Mouse (Mus musculus): ENCODE measurements around the gene Mapk1ip1.

The Mapk1ip1 gene

GRCm38 (mm10) chr7:138841436-138842151 is 4.5 kb downstream of the Mapk1ip1 start:
- in situ Hi-C loops (cut with MseI, MboI) = loop anchor here (5.0 to 25.0 kb wide), 3 partner anchors 81 to 1354 kb away; no protein-coding TSS in a partner anchor

GRCm38 (mm10) chr7:138840594-138841021 is 5.5 kb downstream of the Mapk1ip1 start:
- in situ Hi-C loops (cut with MseI, MboI) = loop anchor here (5.0 to 25.0 kb wide), 3 partner anchors 82 to 1353 kb away; no protein-coding TSS in a partner anchor

GRCm38 (mm10) chr7:138835028-138835427 is 11.0 kb downstream of the Mapk1ip1 start:
- in situ Hi-C loops (cut with MseI, MboI) = loop anchor here in 1 of 2 experiments (25.0 kb wide), 1 partner anchor 1348 kb away; no protein-coding TSS in a partner anchor

DNA sequence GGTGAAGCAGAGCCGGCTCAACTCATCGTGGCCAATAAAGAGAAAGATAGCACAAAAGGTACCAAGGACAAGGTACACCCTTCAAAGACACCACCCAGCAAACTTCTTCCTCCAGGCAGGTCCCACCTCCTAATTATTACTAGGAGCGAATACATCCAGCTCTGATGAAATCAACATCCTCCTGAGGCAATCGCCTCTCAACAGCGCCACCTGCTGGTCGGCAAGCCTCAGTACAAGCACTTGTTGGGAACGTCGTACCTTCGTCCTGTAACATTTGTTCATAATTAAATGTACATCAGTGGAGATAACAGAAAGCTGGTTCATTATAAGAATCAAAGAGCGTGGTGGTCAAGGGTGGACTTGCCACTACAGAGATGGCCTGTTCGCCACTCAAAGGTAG is 18.3 kb downstream of the Mapk1ip1 start:
- in situ Hi-C loops (cut with MseI, MboI) = loop anchor here in 1 of 2 experiments (5.0 to 25.0 kb wide), 2 partner anchors 96 to 1341 kb away; no protein-coding TSS in a partner anchor

GRCm38 (mm10) chr7:138824995-138825756 is 20.9 kb downstream of the Mapk1ip1 start:
- in situ Hi-C loops (cut with MseI, MboI) = loop anchor here in 1 of 2 experiments (5.0 to 25.0 kb wide), 2 partner anchors 93 to 1338 kb away; no protein-coding TSS in a partner anchor

GRCm38 (mm10) chr7:138824423-138824822 is 21.6 kb downstream of the Mapk1ip1 start:
- in situ Hi-C loops (cut with MseI, MboI) = no loop called here

GRCm38 (mm10) chr7:138818314-138818713 is 27.8 kb downstream of the Mapk1ip1 start:
- in situ Hi-C loops (cut with MseI, MboI) = no loop called here

DNA sequence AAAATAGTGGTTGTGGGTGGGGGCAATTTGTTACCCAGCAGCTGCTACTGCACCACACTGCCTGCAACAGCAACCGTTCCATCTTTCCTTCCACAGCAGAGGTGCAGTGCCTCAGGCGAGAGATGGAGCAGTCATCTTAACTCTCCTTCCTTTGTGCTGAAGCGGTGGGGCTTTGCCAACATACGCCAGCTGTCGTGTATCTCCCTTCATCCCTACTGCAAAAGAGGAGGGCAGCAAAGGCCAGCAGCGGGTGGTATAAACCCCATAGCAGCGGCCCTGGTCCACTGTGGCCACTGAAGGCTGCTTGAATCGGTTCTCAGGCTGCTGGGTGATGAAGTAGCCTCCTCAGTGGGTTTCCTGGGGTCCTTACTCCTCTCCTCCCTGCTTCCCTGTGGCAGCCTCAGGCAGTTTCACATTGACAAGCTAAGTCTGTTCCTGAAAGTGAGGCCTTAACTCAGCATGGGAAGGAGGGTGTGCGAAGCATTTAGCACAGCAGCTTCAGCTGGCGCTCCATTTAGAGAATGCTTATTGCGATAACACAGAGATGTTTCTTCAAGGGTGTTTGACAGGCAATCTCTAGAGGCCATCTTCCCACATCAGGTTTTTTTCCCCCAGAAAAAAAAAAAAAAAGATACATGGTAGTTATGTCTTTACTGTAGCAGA is 32.7 kb downstream of the Mapk1ip1 start:
- in situ Hi-C loops (cut with MseI, MboI) = no loop called here

GRCm38 (mm10) chr7:138807146-138807545 is 38.9 kb downstream of the Mapk1ip1 start:
- in situ Hi-C loops (cut with MseI, MboI) = no loop called here

DNA sequence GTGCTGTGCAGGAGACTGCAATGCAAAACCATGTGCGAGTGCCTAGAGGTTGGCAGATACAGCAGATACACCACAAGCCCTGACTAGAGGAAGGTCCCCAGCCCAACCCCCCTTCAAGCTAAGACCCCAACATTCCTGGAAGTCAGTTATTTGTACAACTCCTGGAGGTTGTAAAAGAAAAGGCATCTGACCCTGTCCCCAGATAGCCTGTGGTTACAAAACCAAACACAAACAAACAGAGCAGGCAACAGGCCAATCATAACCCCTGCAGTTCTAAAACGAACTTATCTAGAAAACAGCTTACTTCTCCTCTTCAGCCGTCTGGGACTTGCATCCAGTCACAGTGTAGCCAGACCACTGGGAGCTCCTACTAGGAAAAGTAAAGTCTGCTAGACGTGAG is 42.7 kb downstream of the Mapk1ip1 start:
- in situ Hi-C loops (cut with MseI, MboI) = no loop called here

DNA sequence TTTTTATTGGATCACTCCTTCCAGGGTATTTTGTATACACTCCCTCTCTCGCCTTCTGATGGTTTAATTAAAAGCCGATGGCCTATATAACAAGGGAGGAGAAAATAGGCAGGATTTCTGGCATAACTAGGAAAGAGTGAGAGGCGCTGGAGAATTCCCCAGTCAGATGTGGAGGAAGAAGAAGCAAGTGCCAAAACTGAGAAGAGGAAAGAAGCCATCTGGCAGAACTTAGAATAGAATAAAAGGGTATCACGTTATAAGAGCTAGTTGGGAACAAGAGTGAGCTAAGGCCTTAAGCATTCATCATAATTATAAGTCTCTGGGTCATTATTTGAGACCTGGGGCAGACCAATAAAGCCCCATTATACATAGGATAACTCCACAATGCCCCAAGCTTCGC is 58.0 kb downstream of the Mapk1ip1 start:
- in situ Hi-C loops (cut with MseI, MboI) = no loop called here

Data from mouse trophoblast stem cell (cell line).